Mouse (Mus musculus) embryonic fibroblast, embryonic 13.5 days (primary cell): ENCODE results near the gene 2310033P09Rik.

Experiments
- CTCF ChIP-seq: IDR thresholded peaks from 2 replicates; pipeline ENCODE4 v1.5.1; 2011; ENCODE audit warnings: mild to moderate bottlenecking, control low read depth, low read length, moderate library complexity, borderline replicate concordance; ENCODE audit not compliant: insufficient read depth
- POLR2A ChIP-seq: IDR thresholded peaks from 2 replicates; pipeline ENCODE4 v1.6.1; 2011; ENCODE audit warnings: low read depth, mild to moderate bottlenecking, control low read depth, low read length, moderate library complexity

DNA sequence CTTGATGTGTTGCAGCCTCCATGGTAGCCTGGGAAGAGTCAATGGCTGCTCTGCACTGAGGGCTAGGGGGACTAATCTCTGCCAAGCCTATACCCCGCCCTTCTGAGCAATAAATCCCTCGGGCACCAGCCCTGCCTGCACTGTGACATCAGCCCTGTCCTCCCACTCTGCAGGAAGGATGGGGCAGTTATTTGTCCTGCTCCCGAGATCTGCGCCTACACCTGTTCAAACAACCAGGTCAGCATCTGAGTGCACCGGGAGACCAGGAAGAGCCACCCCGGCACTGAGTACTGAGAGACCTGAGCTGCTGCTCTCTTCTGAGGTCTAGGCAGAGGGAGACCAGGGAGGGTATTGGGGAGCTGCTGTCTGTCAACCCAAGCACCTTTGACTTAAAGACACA, 20.4 kb upstream of the 2310033P09Rik start:
- no peak for TF ChIP-seq POLR2A
- no peak for TF ChIP-seq CTCF
